Mouse (Mus musculus): ENCODE results near the gene Corin. TPM values are rescaled to one million over a fixed set of nuclear protein-coding genes. Genes with fewer than 3 reads are reported as not detected.

The Corin gene
- total RNA-seq, 1 experiment from 2014 or later = not detected

DNA sequence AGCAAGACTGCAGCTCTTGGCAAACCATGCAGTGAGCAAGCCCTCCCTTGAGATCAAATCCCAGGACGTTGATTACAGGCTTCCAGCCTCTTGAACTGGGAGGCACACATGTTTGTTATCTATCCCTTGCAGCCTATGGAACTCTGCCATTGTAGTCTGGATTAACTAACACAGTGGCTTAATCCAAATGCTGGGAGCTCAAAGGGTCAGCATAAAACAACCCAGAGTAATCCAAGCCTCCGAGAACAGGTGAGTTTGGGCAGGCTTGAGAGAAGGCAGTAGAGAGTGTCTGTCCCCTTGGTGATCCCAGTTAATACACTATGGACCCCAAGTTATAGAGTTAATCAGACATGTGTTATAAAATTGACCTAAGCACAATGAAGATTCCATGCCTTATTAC, 155.7 kb downstream of the Corin start:
- no peak for ATAC-seq (ENCODE audit: extremely low read depth, insufficient number of reproducible peaks, low FRiP score, poor library complexity, severe bottlenecking)

DNA sequence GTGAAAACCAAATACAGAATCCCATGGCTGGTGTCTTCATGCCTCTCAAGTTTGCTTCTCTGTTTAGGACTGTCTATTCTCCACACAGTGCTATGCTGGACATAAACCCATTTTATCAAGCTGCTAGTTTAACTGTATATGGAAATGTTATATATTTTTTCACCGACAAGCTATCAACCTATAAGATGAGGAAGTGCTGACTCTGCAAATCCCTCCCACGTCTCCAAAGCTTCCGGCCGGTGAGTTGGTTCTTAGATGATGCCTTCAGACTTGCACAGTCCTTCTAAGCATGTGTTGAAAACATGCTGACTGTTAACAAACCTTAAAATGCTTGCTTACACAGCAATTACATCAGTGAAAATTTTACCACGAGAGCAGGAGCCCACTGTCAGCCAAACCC, 168.4 kb downstream of the Corin start:
- no peak for ATAC-seq (ENCODE audit: extremely low read depth, insufficient number of reproducible peaks, low FRiP score, poor library complexity, severe bottlenecking)

DNA sequence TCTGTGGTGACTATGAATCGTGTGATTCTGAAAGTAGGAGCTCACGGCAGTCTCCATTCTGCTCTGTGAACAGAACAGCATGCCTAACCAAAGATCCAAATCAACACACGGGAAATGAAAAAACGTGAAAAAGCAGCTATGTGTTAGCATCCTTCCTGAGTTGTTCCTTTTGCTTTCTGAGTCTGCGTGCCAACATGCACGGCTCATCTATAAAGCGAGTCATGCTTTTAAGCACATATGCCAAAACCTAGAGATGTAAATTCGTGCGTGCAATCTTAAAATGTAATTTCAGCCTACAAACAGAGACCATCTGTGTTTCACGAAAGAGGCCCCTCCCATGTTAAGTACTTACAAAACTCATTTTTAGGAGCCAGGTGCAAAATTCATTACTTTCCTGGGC, 171.4 kb downstream of the Corin start:
- ATAC-seq (ENCODE audit: extremely low read depth, insufficient number of reproducible peaks, low FRiP score, poor library complexity, severe bottlenecking) = no peak

DNA sequence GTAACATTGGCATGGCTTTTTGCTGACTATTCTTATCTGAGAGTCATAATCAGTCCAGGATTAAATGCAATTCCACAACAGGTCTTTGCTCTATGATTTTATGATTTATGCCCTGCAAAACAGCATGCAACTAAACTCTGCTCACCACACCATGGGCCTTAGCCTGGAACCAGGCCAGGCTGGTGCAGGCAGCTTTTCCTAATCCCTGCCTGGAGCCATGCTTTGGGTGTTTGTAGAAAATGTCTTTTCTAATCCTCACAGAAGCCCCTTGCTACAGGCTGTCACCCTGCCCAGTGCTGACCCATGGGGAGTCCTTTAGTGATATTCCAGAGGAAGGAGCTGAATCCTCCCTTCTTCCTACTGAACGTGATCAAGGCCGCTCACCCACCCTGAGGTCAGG, 173.1 kb downstream of the Corin start:
- ATAC-seq (ENCODE audit: extremely low read depth, insufficient number of reproducible peaks, low FRiP score, poor library complexity, severe bottlenecking) = no peak

DNA sequence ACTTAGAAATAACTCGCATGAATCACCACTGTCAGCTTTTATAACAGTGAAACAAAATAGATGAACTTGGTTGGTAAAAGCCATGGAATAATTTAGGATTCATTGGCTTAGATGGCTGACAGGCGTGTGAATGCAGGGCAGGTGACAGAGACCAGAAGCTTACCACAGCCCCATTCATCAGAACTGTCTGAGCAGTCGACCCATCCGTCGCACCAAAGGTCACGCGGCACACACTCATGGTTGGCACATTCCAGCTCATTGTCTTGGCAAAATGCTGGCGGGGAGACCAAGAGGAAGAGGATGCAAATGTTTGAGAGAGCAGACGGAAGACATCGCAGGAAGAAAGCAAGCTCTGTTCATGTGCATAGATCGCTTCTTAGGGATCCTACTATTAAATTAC, 173.6 kb downstream of the Corin start:
- no peak for ATAC-seq (ENCODE audit: extremely low read depth, insufficient number of reproducible peaks, low FRiP score, poor library complexity, severe bottlenecking)

DNA sequence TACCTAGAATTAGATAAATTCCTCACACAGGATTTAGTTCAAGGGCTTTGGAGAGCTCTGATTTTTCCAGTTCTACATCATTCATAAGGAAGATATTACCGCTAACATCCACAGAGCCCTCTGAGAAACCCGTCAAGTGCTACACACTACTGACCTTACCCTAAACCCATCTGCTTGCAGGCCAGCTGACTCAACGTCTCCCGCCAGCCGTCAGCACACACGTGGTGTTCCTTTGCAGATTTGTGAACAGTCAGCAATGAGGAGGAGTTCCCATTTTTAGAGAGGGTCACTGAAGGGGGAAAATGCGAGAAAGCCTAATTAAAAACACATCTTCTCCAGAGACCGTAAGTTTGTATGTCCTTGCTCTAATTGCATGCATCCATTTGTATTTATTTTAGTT, 174.8 kb downstream of the Corin start:
- ATAC-seq (ENCODE audit: extremely low read depth, insufficient number of reproducible peaks, low FRiP score, poor library complexity, severe bottlenecking) = no peak

DNA sequence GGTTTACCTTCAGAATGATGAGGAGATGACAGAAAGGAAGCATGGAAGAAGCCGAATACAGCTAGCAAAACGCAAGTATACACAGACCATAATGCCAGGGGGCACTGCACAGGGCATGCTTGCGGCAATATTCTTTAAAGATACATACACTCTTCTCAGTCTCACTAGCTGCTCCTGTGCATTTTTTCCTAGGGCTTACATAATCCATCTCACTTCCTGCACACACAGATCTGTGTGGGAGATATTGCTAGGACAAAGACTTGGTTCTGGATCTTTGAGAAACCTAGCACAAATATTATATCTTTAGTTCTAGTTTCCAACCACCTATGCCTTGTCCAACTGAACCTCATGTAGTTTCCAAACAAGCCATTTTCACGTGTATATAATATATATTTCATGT, 189.0 kb downstream of the Corin start:
- ATAC-seq (ENCODE audit: extremely low read depth, insufficient number of reproducible peaks, low FRiP score, poor library complexity, severe bottlenecking) = no peak

DNA sequence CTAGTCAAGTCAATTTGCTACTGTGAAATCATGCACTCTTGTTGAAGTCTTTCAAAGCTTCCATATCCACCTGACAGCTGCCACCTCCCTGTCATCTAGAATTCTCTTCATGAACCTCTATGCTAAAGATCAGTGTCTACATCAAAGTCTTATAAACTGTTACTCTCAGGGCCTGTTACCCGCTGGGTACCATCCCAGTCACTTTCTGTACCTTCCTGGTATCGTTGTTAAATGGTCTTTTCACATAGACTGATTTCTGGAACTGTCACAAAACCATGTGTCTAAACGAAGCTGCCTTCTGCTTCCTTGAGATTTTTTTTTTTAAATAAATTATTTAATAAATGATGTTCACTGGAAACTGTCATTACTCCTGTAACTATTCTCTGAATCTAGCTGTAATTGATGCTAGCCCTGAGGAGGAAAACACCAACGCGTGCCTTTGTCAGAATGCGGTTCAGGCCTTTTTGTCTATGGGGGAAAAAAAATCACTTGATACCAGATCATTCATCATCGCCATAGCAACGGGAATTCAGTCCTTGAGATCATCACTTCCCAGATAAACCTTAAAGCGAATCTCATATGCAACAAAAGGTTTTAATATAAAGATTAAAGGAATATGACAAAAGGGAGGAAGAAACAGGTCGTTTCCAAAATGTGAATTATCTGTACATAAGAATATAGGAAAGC, 205.7 kb downstream of the Corin start:
- ATAC-seq (ENCODE audit: extremely low read depth, insufficient number of reproducible peaks, low FRiP score, poor library complexity, severe bottlenecking) = no peak

DNA sequence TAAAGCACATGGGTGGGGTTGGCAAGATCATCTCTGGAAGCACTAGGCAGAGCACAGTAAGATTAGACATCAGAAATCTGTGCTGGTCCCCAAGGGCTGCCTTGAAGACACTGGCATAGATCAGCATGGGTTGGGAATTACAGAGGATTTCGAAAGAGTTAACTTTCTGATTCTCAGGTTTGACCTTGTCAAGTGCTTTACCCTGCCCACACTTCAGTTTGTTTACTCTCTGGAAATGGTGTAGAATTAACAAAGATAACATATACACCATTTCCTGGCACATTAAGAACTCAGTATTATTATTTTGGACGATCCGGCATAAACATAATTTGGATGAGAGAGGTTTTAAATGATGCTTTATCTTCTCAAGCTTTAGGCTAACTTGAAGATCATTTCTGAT, 219.2 kb downstream of the Corin start:
- no peak for ATAC-seq (ENCODE audit: extremely low read depth, insufficient number of reproducible peaks, low FRiP score, poor library complexity, severe bottlenecking)

DNA sequence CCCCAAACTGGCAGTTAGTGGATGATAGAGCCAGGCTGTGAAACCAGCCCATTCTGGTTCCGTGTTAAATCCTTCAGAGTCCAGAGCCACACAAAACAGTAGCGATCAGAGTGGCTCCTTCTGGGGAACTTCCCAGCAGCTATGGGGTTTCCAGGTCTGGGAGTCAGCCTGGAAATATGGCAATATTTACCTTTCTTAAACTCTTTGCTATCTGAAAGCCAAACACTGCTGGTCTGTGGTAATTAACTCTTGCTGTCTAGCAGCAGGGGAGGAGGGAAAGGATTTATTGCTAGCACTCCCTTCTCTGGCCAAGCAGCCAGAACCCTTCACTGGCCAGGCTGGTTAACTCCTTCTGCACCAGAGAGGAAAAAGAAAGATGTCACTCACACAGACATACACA, 221.4 kb downstream of the Corin start:
- ATAC-seq (ENCODE audit: extremely low read depth, insufficient number of reproducible peaks, low FRiP score, poor library complexity, severe bottlenecking) = no peak

DNA sequence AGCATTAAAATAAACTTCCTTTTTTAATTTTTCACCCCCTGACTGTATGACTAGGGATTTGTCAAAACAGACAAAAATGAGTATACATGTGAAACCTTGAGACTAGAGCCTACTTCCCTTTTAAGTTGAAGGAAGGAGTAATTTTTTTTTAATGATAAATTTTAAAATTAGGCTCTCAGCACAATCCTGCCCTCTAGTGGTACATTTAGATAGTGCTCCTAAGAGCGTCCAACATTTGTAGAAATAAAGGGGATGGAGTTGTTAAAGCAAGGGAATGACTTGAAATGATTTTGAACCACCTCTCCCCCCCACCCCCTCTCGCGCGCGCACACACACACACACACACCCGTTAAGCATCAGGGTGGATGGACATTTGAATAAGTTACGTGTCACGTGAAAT, 234.6 kb downstream of the Corin start:
- ATAC-seq (ENCODE audit: extremely low read depth, insufficient number of reproducible peaks, low FRiP score, poor library complexity, severe bottlenecking) = peak; percentile 85

DNA sequence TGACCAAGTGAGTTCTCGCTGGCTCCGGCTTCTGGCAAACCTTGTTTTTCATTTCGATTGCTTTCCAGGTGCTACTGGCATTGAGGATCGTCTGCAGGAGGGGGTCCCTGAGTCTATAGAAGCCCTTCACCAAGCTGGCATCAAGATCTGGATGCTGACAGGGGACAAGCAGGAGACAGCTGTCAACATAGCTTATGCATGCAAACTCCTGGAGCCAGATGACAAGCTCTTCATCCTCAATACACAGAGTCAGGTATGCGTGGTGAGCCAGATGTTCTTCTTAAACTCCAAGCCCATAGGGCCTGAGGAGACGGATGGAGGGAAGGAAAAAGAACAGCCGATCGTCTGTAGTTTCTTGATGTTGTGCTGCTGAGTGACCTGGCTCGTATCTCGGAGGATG, 235.1 kb downstream of the Corin start:
- no peak for ATAC-seq (ENCODE audit: extremely low read depth, insufficient number of reproducible peaks, low FRiP score, poor library complexity, severe bottlenecking)

DNA sequence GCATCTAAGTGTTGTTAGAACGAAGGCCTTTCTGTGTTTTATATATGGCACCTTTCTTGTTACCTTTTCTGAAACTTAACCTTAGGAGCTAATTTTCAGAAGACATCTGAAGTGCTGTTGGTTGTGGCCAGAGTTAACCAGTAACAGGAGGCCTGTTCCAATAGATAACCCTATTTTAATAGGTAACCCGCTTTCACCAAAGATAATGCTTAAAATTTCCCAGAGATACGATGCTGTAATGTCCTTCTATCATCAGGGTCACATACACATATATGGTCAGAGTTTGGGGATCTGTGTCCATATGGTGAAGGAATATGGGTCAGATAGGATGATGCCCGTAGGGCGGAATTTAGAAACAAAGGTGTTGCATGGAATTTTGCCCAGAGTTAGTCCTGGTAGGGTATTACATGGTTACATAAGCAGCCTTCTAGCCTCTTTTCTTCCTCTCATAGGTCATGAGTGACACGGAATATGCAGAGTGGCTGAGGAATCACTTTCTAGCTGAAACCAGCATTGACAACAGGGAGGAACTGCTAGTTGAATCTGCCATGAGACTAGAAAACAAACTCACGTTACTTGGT, 237.2 kb downstream of the Corin start:
- no peak for ATAC-seq (ENCODE audit: extremely low read depth, insufficient number of reproducible peaks, low FRiP score, poor library complexity, severe bottlenecking)

DNA sequence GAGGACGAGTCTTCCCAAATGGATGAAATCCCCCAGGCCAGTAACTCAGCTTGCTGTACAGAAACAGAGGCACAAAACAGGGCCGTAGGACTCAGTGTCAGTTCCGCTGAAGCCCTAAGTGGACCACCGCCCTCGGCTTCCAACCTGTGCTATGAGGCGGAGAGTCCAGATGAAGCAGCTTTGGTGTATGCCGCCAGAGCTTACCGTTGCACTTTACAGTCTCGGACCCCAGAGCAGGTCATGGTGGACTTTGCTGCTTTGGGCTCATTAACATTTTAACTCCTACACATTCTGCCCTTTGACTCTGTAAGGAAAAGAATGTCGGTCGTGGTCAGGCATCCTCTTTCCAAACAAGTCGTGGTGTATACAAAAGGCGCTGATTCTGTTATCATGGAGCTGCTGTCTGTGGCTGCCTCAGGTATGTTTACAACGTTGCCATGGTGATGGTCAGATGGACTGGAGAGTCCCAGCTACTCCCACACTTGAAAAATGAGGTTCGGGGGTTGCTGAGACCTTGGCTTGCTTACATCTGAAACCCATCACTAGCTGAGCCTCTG, 240.0 kb downstream of the Corin start:
- ATAC-seq (ENCODE audit: extremely low read depth, insufficient number of reproducible peaks, low FRiP score, poor library complexity, severe bottlenecking) = no peak

DNA sequence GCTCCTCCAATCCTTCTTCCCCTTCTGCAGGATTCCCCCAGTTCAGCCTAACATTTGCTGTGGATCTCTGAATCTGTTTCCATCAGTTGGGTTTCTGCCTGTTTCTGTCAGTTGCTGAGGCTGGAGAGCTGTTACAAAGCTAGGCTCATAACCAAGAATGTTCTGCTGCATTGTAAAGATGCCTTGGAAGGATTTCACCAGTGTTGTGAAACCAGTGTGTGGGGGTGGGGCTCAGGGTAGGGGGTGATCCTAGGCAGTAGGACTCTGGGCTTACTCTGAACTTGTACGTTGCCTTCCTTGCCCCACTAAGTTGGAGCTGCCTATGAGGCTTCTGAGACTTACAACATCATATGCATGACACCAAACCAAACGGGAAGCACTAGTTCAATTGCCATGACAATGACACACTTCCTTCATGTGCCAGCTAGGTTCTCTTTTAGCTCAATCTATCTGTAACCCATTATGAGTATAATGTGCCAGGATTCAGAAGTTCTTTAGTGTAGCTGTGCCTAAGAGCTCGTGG, 242.4 kb downstream of the Corin start:
- peak; percentile 83 for ATAC-seq (ENCODE audit: extremely low read depth, insufficient number of reproducible peaks, low FRiP score, poor library complexity, severe bottlenecking)

DNA sequence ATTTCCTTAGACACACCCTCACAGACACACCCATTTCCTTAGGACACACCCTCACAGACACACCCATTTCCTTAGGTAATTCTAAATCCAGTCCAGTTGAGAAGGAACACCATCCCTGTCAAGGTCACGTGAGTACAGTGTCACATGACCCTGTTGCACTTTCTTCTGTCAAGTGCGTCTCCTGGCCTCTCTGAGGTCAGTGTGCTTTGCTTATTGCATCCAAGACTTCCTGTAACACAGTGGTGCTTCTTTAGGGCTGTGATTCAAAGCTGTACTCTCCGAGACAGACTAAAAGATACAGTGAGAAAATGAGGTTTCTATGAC, 245.0 kb downstream of the Corin start:
- ATAC-seq (ENCODE audit: extremely low read depth, insufficient number of reproducible peaks, low FRiP score, poor library complexity, severe bottlenecking) = peak; percentile 72

DNA sequence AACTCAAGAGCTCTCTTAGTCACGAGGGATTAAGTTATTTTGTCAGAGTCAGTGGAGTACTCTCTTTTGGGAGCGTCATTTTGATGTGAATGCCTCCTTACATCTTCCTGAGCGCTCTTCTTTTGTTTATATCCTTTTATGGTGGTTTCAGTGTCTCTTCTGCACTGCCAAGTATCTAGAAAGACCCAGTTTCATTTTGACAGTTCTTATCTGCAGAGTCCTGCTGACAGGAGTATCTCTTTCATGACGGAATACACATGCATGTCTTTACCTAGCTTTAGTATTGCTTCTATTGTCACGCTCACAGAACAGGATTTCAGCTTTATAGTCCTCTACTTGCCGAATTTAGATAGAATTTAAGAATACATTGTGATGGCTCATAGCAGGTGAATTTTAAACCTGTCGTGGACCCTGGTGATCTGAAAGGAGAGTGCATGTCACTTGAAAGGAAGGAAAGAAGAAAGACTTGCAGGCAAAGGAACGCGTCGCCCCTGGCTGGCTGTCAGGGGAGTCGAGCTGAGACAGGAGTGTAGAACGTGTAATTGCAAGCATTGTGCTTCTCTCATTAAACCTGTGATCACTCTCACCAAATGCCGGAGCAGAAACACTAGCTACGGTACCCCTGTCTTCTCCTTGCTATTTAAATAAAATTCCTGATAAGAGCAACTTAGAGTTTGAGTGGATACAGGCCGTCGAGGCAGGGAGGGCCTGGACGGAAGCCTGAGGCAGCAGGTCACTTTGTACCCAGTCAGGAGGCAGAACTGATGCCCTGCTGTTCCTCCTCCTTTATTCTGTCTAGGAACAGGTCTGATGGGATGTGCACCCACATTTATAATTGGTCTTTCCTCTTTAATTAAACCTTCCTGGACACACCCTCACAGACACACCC, 245.6 kb downstream of the Corin start:
- no peak for ATAC-seq (ENCODE audit: extremely low read depth, insufficient number of reproducible peaks, low FRiP score, poor library complexity, severe bottlenecking)

DNA sequence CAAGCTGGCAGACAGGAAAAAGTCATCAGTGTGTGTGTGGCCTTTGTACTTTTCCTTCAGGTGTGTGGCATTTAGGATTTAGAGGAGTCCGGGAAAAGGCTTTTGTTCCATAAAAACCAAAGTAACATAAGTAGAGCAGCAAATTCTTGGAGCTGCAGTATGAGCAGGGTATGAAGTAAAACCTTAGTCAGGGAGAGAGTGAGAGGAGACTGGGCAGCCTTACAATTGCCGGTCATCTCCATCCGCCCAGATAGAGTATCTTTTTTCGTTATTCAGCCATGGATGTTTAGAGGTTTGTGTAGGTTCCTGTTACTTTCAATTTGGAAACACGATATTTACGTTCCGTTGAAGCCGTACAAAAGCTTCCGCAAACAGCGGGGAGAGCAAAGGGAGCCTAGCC, 247.2 kb downstream of the Corin start:
- ATAC-seq (ENCODE audit: extremely low read depth, insufficient number of reproducible peaks, low FRiP score, poor library complexity, severe bottlenecking) = no peak

DNA sequence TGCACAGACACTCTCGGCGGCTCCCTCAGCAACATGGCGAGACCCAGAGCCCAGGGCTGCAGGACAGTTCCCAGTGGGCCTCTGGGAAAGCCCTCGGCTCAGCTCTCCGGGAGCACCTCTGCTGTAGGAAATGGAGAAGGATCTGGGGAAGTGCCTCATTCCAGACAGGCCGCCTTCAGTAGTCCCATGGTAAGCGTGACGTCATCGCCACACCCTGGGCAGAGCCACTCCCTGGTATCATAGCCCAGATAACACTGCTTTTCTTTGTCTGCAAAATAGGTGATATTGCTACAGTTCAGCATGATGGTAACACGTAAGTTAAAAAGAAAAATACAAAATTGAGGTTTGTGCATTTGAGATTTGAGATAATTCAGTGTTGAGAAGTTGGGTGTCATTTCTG, 249.3 kb downstream of the Corin start:
- ATAC-seq (ENCODE audit: extremely low read depth, insufficient number of reproducible peaks, low FRiP score, poor library complexity, severe bottlenecking) = no peak

DNA sequence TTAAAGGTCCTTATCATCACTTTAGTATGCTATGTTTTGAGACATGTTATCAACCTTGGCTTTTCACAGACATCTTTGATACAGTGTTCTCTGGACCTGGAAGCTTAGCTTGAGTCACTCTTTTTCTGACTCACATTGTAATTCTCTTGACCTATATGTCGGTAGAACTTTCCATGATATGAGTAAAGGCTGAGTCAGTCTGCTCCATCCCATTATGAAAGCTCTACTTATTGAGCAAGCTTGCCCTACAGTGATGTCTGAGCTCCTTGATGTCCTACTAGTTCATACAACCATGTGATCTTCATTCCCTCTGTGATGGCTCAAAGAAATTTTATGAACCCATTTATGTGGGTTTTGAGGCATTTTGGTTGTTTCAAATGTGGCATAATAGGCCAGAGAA, 254.1 kb downstream of the Corin start:
- no peak for ATAC-seq (ENCODE audit: extremely low read depth, insufficient number of reproducible peaks, low FRiP score, poor library complexity, severe bottlenecking)

All from neutrophil, adult 5-6 weeks (primary cell).